Mouse (Mus musculus) hindbrain, postnatal 0 days (tissue): ENCODE results near the gene Chrna9. TPM values are rescaled to one million over a fixed set of nuclear protein-coding genes. Genes with fewer than 3 reads are reported as not detected.
"Not testable (repeated sequence)": the region's sequence is repeated elsewhere in the genome, so short reads cannot be mapped to it uniquely, and the experiment has no call there.

ENCODE experiments used
- ATAC-seq: fragments of 200-750 bp; cut with Nextera tagmentation; 2 replicates; pipeline ENCODE4 v1.8.0; 2017; ENCODE audit warnings: mild to moderate bottlenecking, moderate TSS enrichment, moderate library complexity
- DNase-seq: peaks from one replicate; pipeline ENCODE4 v3.0.0-alpha.2; 2015; ENCODE audit warnings: low spot score
- H3K27ac ChIP-seq: fragments of 300-500 bp; sonication (generic); 2 replicates; pipeline ENCODE4 v1.5.1; 2014; ENCODE audit warnings: mild to moderate bottlenecking
- H3K27me3 ChIP-seq: fragments of 300-500 bp; sonication (generic); 2 replicates; pipeline ENCODE4 v1.6.1; 2014; ENCODE audit warnings: low read length, mixed read lengths; ENCODE audit not compliant: insufficient read depth
- H3K36me3 ChIP-seq: fragments of 300-500 bp; sonication (generic); 2 replicates; pipeline ENCODE4 v1.6.1; 2014; ENCODE audit warnings: low read length, mixed read lengths; ENCODE audit not compliant: insufficient read depth
- H3K4me1 ChIP-seq: fragments of 300-500 bp; sonication (generic); 2 replicates; pipeline ENCODE4 v1.6.1; 2014; ENCODE audit warnings: antibody characterized with exemption, low read length, mixed read lengths; ENCODE audit not compliant: insufficient read depth
- H3K4me2 ChIP-seq: fragments of 300-500 bp; sonication (generic); 2 replicates; pipeline ENCODE4 v1.6.1; 2014; ENCODE audit warnings: low read depth, mild to moderate bottlenecking, low read length, moderate library complexity, mixed read lengths
- H3K4me3 ChIP-seq: fragments of 300-500 bp; sonication (generic); 2 replicates; pipeline ENCODE4 v1.5.1; 2014; ENCODE audit warnings: low read length
- H3K9ac ChIP-seq: fragments of 300-500 bp; sonication (generic); replicated peaks from 2 replicates; pipeline ENCODE4 v1.6.1; 2014; ENCODE audit warnings: mild to moderate bottlenecking, low read length, moderate library complexity, mixed read lengths
- H3K9me3 ChIP-seq: fragments of 300-500 bp; sonication (generic); 2 replicates; pipeline ENCODE4 v1.6.1; 2016; ENCODE audit warnings: low read length, mixed read lengths
- CTCF ChIP-seq: IDR thresholded peaks from 2 replicates; pipeline ENCODE4 v1.5.1; 2016; ENCODE audit warnings: antibody characterized with exemption, control low read depth, low read depth
- WGBS: fragments of 180-500 bp; shearing (Covaris S2); extraction: QIAGEN DNeasy Blood & Tissue Kit; methylation state at CpG from one replicate; pipeline ENCODE4 v1.1.7; 2014; 5-methylcytosine and 5-hydroxymethylcytosine counted together
- polyA plus RNA-seq: library from polyadenylated mRNA; unstranded; fragments of >200 nt; fragmentation: Nextera tagmentation; extraction: Ambion mirVana; gene quantifications from 2 replicates; pipeline ENCODE4 v1.2.1, GENCODE M21; 2015
- total RNA-seq: library from RNA; depleted of rRNA; stranded (reverse); fragments of >200 nt; gene quantifications from 2 replicates; pipeline ENCODE4 v1.2.3, GENCODE M21; 2014

Gene Chrna9
- total and polyA plus RNA-seq, 2 experiments from 2014 or later = not detected

DNA sequence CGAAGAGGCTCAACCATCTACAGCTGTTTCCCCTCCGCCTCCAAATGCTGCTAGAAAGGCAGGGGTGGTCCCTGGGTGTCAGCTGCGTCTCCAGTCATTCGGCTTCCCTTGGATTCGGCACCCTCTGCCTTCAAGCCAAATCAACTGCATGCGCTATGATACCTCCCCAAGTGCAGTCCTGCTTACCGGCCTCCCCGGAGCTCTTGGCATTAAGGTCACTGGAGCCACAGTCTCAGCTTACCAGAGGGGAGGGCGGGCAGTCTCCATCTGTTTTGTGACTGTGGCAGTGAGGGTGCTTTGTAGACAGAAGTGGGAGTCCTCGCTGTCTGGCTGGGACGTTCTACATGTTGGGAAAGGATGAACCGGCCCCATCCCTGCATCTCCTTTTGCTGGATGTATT lies 32.4 kb downstream of the Chrna9 start:
- Histone ChIP-seq H3K4me2 (no peak overlapping the region), H3K4me3 (no peak overlapping the region), H3K27ac (no peak overlapping the region), H3K4me1 (no peaks in the 10 kb centered on the region), H3K36me3 (no peaks in the 10 kb centered on the region), H3K9ac (no peak overlapping the region), H3K9me3 (no peaks in the 10 kb centered on the region), H3K27me3 (no peaks in the 10 kb centered on the region)
- TF ChIP-seq CTCF = no peak
- 55% methylated on average over 12 of the region's 12 CpGs for WGBS
- no peak for DNase-seq
- no peak for ATAC-seq

DNA sequence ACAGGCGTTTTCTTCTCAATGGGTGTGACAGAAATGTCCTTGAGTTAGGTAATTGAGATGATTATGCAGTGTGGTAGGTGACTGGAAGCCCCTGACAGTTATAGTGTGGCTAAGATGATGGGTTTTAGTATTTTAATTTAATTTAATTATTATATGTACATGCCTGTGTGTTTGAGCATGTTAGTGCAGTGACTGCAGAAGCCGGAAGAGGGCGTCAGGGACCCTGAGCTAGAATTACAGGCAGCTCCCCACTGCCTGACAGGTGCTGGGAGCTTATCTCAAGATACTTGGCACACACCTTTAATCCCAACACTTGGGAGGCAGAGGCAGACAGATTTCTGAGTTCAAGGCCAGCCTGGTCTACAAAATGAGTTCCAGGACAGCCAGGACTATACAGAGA lies 33.3 kb downstream of the Chrna9 start:
- ATAC-seq (no peak), DNase-seq (no peak)
- 94% methylated on average over 3 of the region's 3 CpGs for whole genome bisulfite sequencing
- no peaks in the 10 kb centered on the region for H3K36me3 ChIP-seq
- H3K27me3 ChIP-seq = no peaks in the 10 kb centered on the region
- no peaks in the 10 kb centered on the region for H3K4me1 ChIP-seq
- H3K9ac ChIP-seq = no peak overlapping the region
- no peak overlapping the region for H3K4me3 ChIP-seq
- no peak overlapping the region for H3K27ac ChIP-seq
- no peak for TF ChIP-seq CTCF
- no peaks in the 10 kb centered on the region for H3K9me3 ChIP-seq
- H3K4me2 ChIP-seq = no peak overlapping the region

DNA sequence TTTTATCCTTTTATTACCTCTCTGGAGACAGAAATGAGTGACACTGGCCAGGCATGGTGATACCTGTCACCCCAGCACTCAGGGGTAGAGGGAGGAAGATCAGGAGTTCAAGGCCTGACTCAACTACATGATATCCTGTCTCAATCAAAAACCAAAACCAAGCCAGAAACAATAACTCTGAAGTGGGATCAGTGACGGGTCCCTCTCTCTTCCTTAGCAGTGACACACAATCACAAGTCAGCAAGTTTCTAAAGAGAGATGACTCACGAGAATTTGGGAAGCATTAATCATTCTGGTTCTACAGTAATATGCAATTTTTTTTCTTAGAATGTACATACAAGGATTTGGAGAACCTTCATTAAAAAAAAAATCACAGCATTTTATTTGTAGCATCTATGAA lies 38.5 kb downstream of the Chrna9 start:
- TF ChIP-seq CTCF = no peak
- Histone ChIP-seq H3K4me1 (no peaks in the 10 kb centered on the region), H3K27ac (no peak overlapping the region), H3K9me3 (no peaks in the 10 kb centered on the region), H3K27me3 (no peaks in the 10 kb centered on the region), H3K4me3 (no peak overlapping the region), H3K4me2 (no peak overlapping the region), H3K9ac (no peak overlapping the region), H3K36me3 (no peaks in the 10 kb centered on the region)
- WGBS = 75% methylated on average over 2 of the region's 2 CpGs
- no peak for DNase-seq
- no peak for ATAC-seq

DNA sequence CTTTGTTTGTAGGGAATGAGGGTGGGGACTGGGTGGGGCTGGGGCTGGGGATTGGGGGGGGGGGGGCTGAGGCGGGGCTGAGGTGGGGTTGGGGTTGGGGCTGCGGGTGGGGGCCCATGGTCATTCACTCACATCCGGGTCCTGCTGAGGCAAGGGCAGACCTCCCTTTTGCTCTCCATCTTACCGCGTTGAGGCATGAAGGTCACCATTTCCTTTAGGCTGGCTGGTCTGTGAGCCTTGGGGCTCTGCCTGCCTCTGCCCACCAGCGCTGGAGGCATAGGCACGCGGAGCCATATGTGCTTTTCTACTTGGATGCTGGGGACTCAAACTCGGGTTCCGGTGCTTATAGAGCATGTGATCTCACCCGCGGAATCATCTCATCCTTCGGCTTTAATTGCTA lies 41.0 kb downstream of the Chrna9 start:
- 87% methylated on average over 13 of the region's 13 CpGs for WGBS
- no peak for TF ChIP-seq CTCF

DNA sequence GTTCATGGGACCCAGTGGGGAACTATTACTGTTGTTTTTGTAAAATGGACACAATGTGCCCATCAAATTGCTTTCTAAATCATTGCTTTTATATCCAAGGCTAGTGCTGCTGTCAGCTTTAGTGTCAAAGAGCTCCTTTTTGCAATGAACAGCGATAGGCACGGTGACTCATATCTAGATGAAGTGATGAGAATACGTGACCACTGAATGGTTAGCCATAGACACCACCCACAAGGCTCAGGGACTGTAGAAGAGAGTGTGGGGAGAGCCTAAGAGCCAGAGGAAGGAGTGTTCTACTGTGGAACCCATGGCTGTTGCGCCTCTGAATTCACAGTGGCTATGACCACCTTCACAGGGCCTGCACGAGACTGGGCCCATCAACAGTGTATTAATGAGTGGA lies 51.7 kb downstream of the Chrna9 start:
- no peak for DNase-seq
- Histone ChIP-seq H3K9me3 (no peaks in the 10 kb centered on the region), H3K27me3 (no peaks in the 10 kb centered on the region), H3K9ac (no peak overlapping the region), H3K4me1 (no peaks in the 10 kb centered on the region), H3K4me2 (no peak overlapping the region), H3K36me3 (no peaks in the 10 kb centered on the region), H3K27ac (no peak overlapping the region), H3K4me3 (no peak overlapping the region)
- no peak for ATAC-seq
- no peak for TF ChIP-seq CTCF
- 94% methylated on average over 5 of the region's 5 CpGs for WGBS

More for the DNA sequence above, 41.0 kb downstream of the Chrna9 start:
- H3K27ac ChIP-seq = no peak overlapping the region
- H3K27me3 ChIP-seq = no peaks in the 10 kb centered on the region
- H3K4me1 ChIP-seq = no peaks in the 10 kb centered on the region
- H3K4me3 ChIP-seq = no peak overlapping the region
- H3K4me2 ChIP-seq = no peak overlapping the region
- H3K36me3 ChIP-seq = no peaks in the 10 kb centered on the region
- no peaks in the 10 kb centered on the region for H3K9me3 ChIP-seq
- ATAC-seq = no peak
- no peak for DNase-seq
- H3K9ac ChIP-seq = no peak overlapping the region

DNA sequence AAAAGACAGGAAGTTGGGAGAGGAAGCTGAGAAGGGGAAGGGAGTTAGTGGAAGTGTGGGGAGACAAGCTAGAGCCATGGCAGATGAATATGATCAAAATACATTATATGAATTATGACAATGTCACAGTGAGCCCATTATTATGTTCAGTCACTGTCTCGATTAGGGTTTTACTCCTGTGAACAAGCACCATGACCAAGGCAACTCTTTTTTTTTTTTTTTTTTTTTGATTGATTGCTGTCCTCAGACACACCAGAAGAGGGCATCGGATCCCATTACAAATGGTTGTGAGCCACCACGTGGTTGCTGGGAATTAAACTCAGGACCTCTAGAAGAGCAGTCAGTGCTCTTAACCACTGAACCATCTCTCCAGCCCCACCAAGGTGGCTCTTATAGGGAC lies 52.3 kb downstream of the Chrna9 start:
- not testable (repeated sequence) for H3K4me2 ChIP-seq
- 76% methylated on average over 3 of the region's 3 CpGs for WGBS

DNA sequence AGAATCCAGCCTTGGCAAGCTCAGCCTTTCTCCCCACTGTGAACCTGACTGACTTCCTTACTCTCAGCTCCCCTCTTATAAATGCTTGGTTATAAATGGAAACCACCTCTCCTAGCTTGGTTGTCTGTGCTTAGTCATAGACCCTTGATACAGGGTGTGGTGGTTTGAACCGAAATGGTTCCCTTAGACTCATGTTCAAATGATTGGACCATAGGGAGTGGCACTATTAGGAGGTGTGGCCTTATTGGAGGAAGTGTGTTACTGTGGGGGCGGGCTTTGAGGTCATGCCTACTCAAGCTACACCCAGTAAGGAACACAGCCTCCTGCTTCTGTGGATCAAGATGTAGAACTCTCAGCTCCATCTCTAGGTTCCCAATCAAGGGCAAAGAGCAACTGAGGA lies 56.5 kb downstream of the Chrna9 start:
- H3K4me1 ChIP-seq = no peaks in the 10 kb centered on the region
- no peaks in the 10 kb centered on the region for H3K36me3 ChIP-seq
- no peak for DNase-seq
- WGBS = 94% methylated on average over 2 of the region's 2 CpGs
- ATAC-seq = no peak
- no peaks in the 10 kb centered on the region for H3K9me3 ChIP-seq
- no peak overlapping the region for H3K4me2 ChIP-seq
- H3K27ac ChIP-seq = no peak overlapping the region
- H3K4me3 ChIP-seq = no peak overlapping the region
- no peak for TF ChIP-seq CTCF
- no peaks in the 10 kb centered on the region for H3K27me3 ChIP-seq
- H3K9ac ChIP-seq = no peak overlapping the region

More for the DNA sequence above, 52.3 kb downstream of the Chrna9 start:
- H3K9ac ChIP-seq, H3K27ac ChIP-seq, H3K9me3 ChIP-seq, H3K27me3 ChIP-seq, H3K36me3 ChIP-seq, H3K4me1 ChIP-seq, ATAC-seq, DNase-seq, H3K4me3 ChIP-seq: not testable (repeated sequence)
